Mouse (Mus musculus): ENCODE measurements around the gene Cox6b2. TPM values are rescaled to one million over a fixed set of nuclear protein-coding genes. Genes with fewer than 3 reads are reported as not detected.
"Not testable (repeated sequence)": the region's sequence is repeated elsewhere in the genome, so short reads cannot be mapped to it uniquely, and the experiment has no call there.

Cox6b2 gene
- polyA plus RNA-seq (2015; fragmentation: Nextera tagmentation; extraction: Ambion mirVana), result 23.1 and 29.7 TPM in 2 replicates

DNA sequence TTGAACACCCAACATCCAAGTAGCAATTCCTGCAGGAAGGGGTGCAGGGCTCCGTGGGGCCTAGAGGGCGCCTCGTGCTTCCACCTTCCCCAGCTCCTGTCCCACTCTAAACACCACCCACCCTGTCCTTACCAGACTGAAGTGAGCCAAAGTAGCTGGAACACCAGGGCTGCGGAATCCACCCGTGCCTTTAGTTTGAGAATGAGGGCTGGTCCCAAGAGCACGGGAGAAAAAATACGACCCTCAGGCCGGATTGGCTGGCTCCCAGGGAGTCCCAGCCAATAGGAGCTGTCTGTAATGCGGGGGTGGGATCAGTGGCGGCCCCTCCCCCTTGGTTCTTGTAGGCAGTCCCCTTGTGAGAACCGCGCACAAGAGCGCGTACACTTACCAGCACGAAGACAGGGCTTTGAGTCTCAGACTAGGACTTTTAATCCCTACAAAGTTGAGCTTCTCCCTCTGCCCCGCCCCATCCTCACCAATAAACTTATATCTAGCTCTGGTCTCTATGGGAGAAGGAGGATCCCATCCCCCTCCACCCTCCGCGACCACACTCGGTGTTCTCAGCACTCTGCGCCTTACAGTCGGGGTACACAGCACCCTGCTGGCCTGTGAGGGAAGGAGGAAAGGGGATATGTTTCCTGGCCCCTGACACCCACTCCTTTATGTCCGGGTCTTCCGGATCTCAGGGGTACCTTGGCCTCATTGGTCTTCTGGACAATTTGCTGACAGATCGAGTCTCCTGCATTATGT lies at the start of gene Cox6b2:
Gene Cox6b2 (minus strand): TSS at position 274 of the 750 bp plus-strand sequence.
- Histone ChIP-seq H3K27me3 (replicated peaks; ENCODE audit: control insufficient read depth, insufficient read depth, low read length) (no peaks in the 10 kb centered on the region), H3K9ac (ENCODE audit: low read depth, low read length) (peak within 1 kb of the TSS; percentile 49), H3K4me2 (ENCODE audit: low read length) (peak within 1 kb of the TSS; percentile 65), H3K4me1 (ENCODE audit: control insufficient read depth, insufficient read depth, low read depth, low read length) (peaks cover 12% of the 10 kb centered on the region), H3K4me3 (ENCODE audit: low read length) (peak within 1 kb of the TSS; percentile 43), H3K9me3 (ENCODE audit: control insufficient read depth, low read length) (no peaks in the 10 kb centered on the region), H3K36me3 (ENCODE audit: control insufficient read depth, insufficient read depth, low read length) (no peaks in the 10 kb centered on the region), H3K27ac (ENCODE audit: low read depth, low read length) (0 out of 2 replicates have a peak within 1 kb of the TSS, but pooled peaks have one; percentile 9)
- WGBS, result 4% methylated on average over 24 of the region's 24 CpGs
- peak; percentile 92 for ATAC-seq

DNA sequence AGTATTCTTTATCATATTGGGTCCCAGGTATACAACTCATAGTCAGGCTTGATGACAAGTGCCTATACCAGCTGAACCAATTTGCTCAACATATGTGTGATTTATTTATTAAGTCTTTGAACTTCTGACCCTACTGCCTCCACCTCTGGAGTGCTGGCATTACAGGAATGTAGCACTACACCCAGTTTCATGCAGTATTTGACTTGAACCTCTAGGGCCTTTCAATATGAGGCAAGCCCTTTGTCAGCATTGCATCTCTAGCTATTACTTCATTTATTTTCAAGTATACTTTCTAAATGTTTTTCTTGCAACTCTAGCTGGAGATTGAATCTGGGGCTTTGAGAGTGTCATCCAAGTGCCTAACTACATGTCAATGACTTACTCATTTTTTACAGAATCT lies 49.4 kb upstream of the Cox6b2 start:
- H3K27me3 ChIP-seq (replicated peaks; ENCODE audit: control insufficient read depth, insufficient read depth, low read length), result no peaks in the 10 kb centered on the region
- no peak overlapping the region for H3K4me2 ChIP-seq (ENCODE audit: low read length)
- peaks cover 17% of the 10 kb centered on the region for H3K36me3 ChIP-seq (ENCODE audit: control insufficient read depth, insufficient read depth, low read length)
- no peaks in the 10 kb centered on the region for H3K4me1 ChIP-seq (ENCODE audit: control insufficient read depth, insufficient read depth, low read depth, low read length)
- no peaks in the 10 kb centered on the region for H3K9me3 ChIP-seq (ENCODE audit: control insufficient read depth, low read length)
- no peak overlapping the region for H3K9ac ChIP-seq (ENCODE audit: low read depth, low read length)
- no peak overlapping the region for H3K4me3 ChIP-seq (ENCODE audit: low read length)
- no peak overlapping the region for H3K27ac ChIP-seq (ENCODE audit: low read depth, low read length)
- no peak for ATAC-seq

DNA sequence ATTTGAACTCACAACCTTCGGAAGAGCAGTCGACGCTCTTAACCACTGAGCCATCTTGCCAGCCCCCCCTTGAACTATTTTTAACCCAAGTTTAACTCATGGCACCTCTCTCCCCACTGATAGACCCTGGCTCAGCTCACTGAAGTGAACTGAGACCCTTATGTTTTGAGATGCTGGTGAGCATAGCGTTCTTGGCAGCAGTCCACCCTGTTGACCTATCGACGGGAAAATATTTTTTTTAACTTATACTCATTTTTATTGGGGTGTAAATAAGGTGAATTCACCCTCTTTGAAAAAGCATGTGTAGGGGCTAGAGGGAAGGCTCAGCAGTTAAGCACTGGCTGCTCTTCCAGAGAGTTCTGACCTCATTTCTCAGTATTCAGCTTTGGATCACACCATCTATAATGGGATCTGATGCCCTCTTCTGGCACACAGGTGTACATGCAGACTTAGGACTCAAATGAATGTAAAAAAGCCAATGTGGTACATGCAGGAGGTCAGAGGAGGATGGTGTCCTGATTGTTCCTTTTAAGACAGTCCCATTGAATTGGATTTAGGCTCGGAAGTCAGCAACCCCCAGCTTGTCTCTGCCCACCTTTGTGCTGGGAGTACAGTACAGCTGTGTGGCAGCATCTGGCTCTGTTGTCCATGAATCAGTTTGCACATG lies 43.0 kb upstream of the Cox6b2 start:
- H3K9ac ChIP-seq (ENCODE audit: low read depth, low read length), result no peak overlapping the region
- H3K4me1 ChIP-seq (ENCODE audit: control insufficient read depth, insufficient read depth, low read depth, low read length), result peaks cover 7% of the 10 kb centered on the region
- no peak overlapping the region for H3K4me3 ChIP-seq (ENCODE audit: low read length)
- ATAC-seq, result 0 out of 2 replicates have a peak, but pooled peaks have one; percentile 10
- H3K4me2 ChIP-seq (ENCODE audit: low read length), result no peak overlapping the region
- no peaks in the 10 kb centered on the region for H3K27me3 ChIP-seq (replicated peaks; ENCODE audit: control insufficient read depth, insufficient read depth, low read length)
- 68% methylated on average over 7 of the region's 7 CpGs for WGBS
- no peaks in the 10 kb centered on the region for H3K9me3 ChIP-seq (ENCODE audit: control insufficient read depth, low read length)
- peaks cover 22% of the 10 kb centered on the region for H3K36me3 ChIP-seq (ENCODE audit: control insufficient read depth, insufficient read depth, low read length)
- no peak overlapping the region for H3K27ac ChIP-seq (ENCODE audit: low read depth, low read length)

- Histone ChIP-seq H3K9me3 (ENCODE audit: control insufficient read depth, low read length) (no peaks in the 10 kb centered on the region), H3K27me3 (replicated peaks; ENCODE audit: control insufficient read depth, insufficient read depth, low read length) (peaks cover 2% of the 10 kb centered on the region; the same call in 1 of the 2 replicates), H3K4me3 (ENCODE audit: low read length) (no peak overlapping the region), H3K4me2 (ENCODE audit: low read length) (no peak overlapping the region), H3K9ac (ENCODE audit: low read depth, low read length) (no peak overlapping the region), H3K36me3 (ENCODE audit: control insufficient read depth, insufficient read depth, low read length) (peaks cover 22% of the 10 kb centered on the region), H3K4me1 (ENCODE audit: control insufficient read depth, insufficient read depth, low read depth, low read length) (peaks cover 7% of the 10 kb centered on the region), H3K27ac (ENCODE audit: low read depth, low read length) (no peak overlapping the region)
- WGBS, result 84% methylated on average over 3 of the region's 3 CpGs
- no peak for ATAC-seq
Observed at GRCm38 (mm10) chr7:4794631-4795168, 41.8 kb upstream of the Cox6b2 start.

- WGBS, result 42% methylated on average over 4 of the region's 4 CpGs
- H3K27ac ChIP-seq (ENCODE audit: low read depth, low read length), result no peak overlapping the region; the same call in 1 of the 2 replicates
Observed at GRCm38 (mm10) chr7:4793674-4794073, 40.8 kb upstream of the Cox6b2 start.

GRCm38 (mm10) chr7:4793248-4793647 lies 40.4 kb upstream of the Cox6b2 start:
- not testable (repeated sequence) for ATAC-seq; H3K27me3 ChIP-seq (replicated peaks; ENCODE audit: control insufficient read depth, insufficient read depth, low read length); H3K9me3 ChIP-seq (ENCODE audit: control insufficient read depth, low read length)
- Histone ChIP-seq H3K4me3 (ENCODE audit: low read length) (peak overlapping the region; percentile 75), H3K9ac (ENCODE audit: low read depth, low read length) (peak overlapping the region; percentile 92), H3K36me3 (ENCODE audit: control insufficient read depth, insufficient read depth, low read length) (peaks cover 22% of the 10 kb centered on the region), H3K4me2 (ENCODE audit: low read length) (peak overlapping the region; percentile 91), H3K4me1 (ENCODE audit: control insufficient read depth, insufficient read depth, low read depth, low read length) (peaks cover 15% of the 10 kb centered on the region), H3K27ac (ENCODE audit: low read depth, low read length) (peak overlapping the region; percentile 89)
- WGBS, result under 1% methylated on average over 31 of the region's 31 CpGs

More at GRCm38 (mm10) chr7:4793674-4794073, 40.8 kb upstream of the Cox6b2 start:
- Histone ChIP-seq H3K4me2 (ENCODE audit: low read length) (peak overlapping the region; percentile 91), H3K27me3 (replicated peaks; ENCODE audit: control insufficient read depth, insufficient read depth, low read length) (peaks cover 2% of the 10 kb centered on the region; the same call in 1 of the 2 replicates), H3K9ac (ENCODE audit: low read depth, low read length) (peak overlapping the region; percentile 92), H3K4me1 (ENCODE audit: control insufficient read depth, insufficient read depth, low read depth, low read length) (peaks cover 11% of the 10 kb centered on the region), H3K9me3 (ENCODE audit: control insufficient read depth, low read length) (no peaks in the 10 kb centered on the region), H3K36me3 (ENCODE audit: control insufficient read depth, insufficient read depth, low read length) (peaks cover 22% of the 10 kb centered on the region), H3K4me3 (ENCODE audit: low read length) (peak overlapping the region; percentile 75)
- no peak for ATAC-seq

- Histone ChIP-seq H3K4me3 (ENCODE audit: low read length) (peak within 1 kb of the TSS; percentile 75), H3K27me3 (replicated peaks; ENCODE audit: control insufficient read depth, insufficient read depth, low read length) (peaks cover 2% of the 10 kb centered on the region; the same call in 1 of the 2 replicates), H3K9ac (ENCODE audit: low read depth, low read length) (peak within 1 kb of the TSS; percentile 92), H3K27ac (ENCODE audit: low read depth, low read length) (peak within 1 kb of the TSS; percentile 89), H3K36me3 (ENCODE audit: control insufficient read depth, insufficient read depth, low read length) (peaks cover 19% of the 10 kb centered on the region), H3K4me2 (ENCODE audit: low read length) (peak within 1 kb of the TSS; percentile 91), H3K4me1 (ENCODE audit: control insufficient read depth, insufficient read depth, low read depth, low read length) (peaks cover 17% of the 10 kb centered on the region), H3K9me3 (ENCODE audit: control insufficient read depth, low read length) (no peaks in the 10 kb centered on the region)
- peak; percentile 93 for ATAC-seq
- WGBS, result under 1% methylated on average over 52 of the region's 54 CpGs
Observed at GRCm38 (mm10) chr7:4792278-4793212, 39.7 kb upstream of the Cox6b2 start, which contains the start of gene Rpl28. TSS of gene Rpl28 (plus strand) at chr7:4792874.

DNA sequence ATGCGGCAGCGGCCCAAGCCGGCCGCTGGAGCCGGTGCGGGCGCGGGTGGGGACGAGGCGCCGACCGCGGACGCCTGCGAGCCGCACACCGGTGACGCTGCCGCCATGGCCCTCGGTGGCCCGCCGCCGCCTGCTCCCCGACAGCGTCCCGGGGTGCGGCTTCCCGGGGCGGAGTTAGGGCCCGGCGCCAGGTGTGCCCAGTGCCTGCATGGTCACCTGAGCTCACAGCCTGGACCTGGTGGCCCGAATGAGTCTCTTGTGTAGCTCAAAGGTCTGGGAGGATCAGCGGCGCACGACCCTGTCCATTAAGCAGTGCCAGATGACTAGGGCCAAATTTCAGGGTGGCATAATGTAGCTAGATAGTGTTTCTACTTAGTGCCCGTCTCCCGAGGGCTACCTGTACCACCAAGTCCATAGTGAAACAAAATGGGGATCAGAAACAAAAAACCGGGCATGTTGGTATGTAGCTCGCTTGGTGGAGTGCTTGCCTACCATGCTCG lies 36.6 kb upstream of the Cox6b2 start, which contains the start of gene Tmem238:
Gene Tmem238 (minus strand): TSS at position 221 of the 500 bp plus-strand sequence.
- ATAC-seq, result no peak
- Histone ChIP-seq H3K27ac (ENCODE audit: low read depth, low read length) (peak within 1 kb of the TSS; percentile 72), H3K27me3 (replicated peaks; ENCODE audit: control insufficient read depth, insufficient read depth, low read length) (peaks cover 2% of the 10 kb centered on the region; the same call in 1 of the 2 replicates), H3K4me3 (ENCODE audit: low read length) (peak within 1 kb of the TSS; percentile 66), H3K9ac (ENCODE audit: low read depth, low read length) (peak within 1 kb of the TSS; percentile 87), H3K4me1 (ENCODE audit: control insufficient read depth, insufficient read depth, low read depth, low read length) (peaks cover 17% of the 10 kb centered on the region), H3K4me2 (ENCODE audit: low read length) (peak within 1 kb of the TSS; percentile 96), H3K9me3 (ENCODE audit: control insufficient read depth, low read length) (no peaks in the 10 kb centered on the region), H3K36me3 (ENCODE audit: control insufficient read depth, insufficient read depth, low read length) (peaks cover 3% of the 10 kb centered on the region; the same call in 1 of the 2 replicates)
- 13% methylated on average over 21 of the region's 40 CpGs for WGBS
